Mouse (Mus musculus) adrenal gland, postnatal 36 days (tissue): ENCODE results near the gene Fgb. TPM values are rescaled to one million over a fixed set of nuclear protein-coding genes. Genes with fewer than 3 reads are reported as not detected.

Experiments
- total RNA-seq, 2 experiments: library from RNA; stranded (reverse); gene quantifications; 2 replicates each; pipeline ENCODE4 v1.2.3; 2021

The Fgb gene
- total RNA-seq, 2 experiments from 2014 or later: 1.1 TPM; not detected in 1

Other genes with a start within 250 kb of the Fgb start
- under 1 TPM; 0.36 to 0.76 TPM for gene Rbm46, start 173.4 kb downstream of the Fgb start, total RNA-seq
- gene Lrat, start 145.9 kb downstream of the Fgb start, total RNA-seq: under 1 TPM in 1 of 2 experiments, not detected in 1; 0.07 TPM
- 1 to 10 TPM in 1 of 2 experiments, not detected in 1; 3.2 TPM for gene Fgg, start 42.1 kb downstream of the Fgb start, total RNA-seq
- 1 to 10 TPM in 1 of 2 experiments, not detected in 1; 3.8 TPM for gene Fga, start 23.8 kb downstream of the Fgb start, total RNA-seq
- gene Plrg1, start 5.7 kb upstream of the Fgb start, total RNA-seq: 10 to 100 TPM; 47.4 to 51.3 TPM
- under 1 TPM; 0.46 to 0.73 TPM for gene Dchs2, start 78.1 kb upstream of the Fgb start, total RNA-seq